Mouse (Mus musculus) cerebellum, adult 2 months (tissue): Measurements from ENCODE around the gene Snx4.

Source experiments
- CTCF ChIP-seq: fragments of 200-500 bp; IDR thresholded peaks from 2 replicates; pipeline ENCODE4 v1.5.1; 2011; ENCODE audit warnings: low read depth, mild to moderate bottlenecking, control low read depth, low read length, moderate library complexity, borderline replicate concordance; ENCODE audit not compliant: insufficient read depth
- POLR2A ChIP-seq: fragments of 200-500 bp; IDR thresholded peaks from 2 replicates; pipeline ENCODE4 v1.6.1; 2011; ENCODE audit warnings: low read length, control low read depth, borderline replicate concordance; ENCODE audit not compliant: insufficient read depth

- TF ChIP-seq CTCF = no peak
- TF ChIP-seq POLR2A = no peak
Measured at GRCm38 (mm10) chr16:33347134-33347533, 95.9 kb downstream of the Snx4 start.
